Mouse (Mus musculus) liver, embryonic 14.5 days (tissue): Measurements from ENCODE around the gene Rbms3. TPM values are rescaled to one million over a fixed set of nuclear protein-coding genes. Genes with fewer than 3 reads are reported as not detected.

Experiments used
- ATAC-seq: fragments of 200-750 bp; cut with Nextera tagmentation; 2 replicates; pipeline ENCODE4 v1.8.0; 2017; ENCODE audit warnings: moderate number of reproducible peaks, mild to moderate bottlenecking, moderate library complexity; ENCODE audit not compliant: insufficient read depth
- DNase-seq, 3 experiments: peaks; one replicate each; pipeline ENCODE4 v3.0.0-alpha.2; 2012 to 2013; ENCODE audit warnings: low read depth in 3 of 3, low spot score in 3 of 3
- H3K27ac ChIP-seq: fragments of 300-500 bp; sonication (generic); 2 replicates; pipeline ENCODE4 v1.5.1; 2014; ENCODE audit warnings: moderate library complexity, mild to moderate bottlenecking, control low read depth, inconsistent platforms
- H3K27me3 ChIP-seq: fragments of 300-500 bp; sonication (generic); 2 replicates; pipeline ENCODE4 v1.6.1; 2014; ENCODE audit warnings: mild to moderate bottlenecking, low read length, moderate library complexity; ENCODE audit not compliant: control insufficient read depth, insufficient read depth
- H3K36me3 ChIP-seq: fragments of 300-500 bp; sonication (generic); replicated peaks from 2 replicates; pipeline ENCODE4 v1.6.1; 2014; ENCODE audit warnings: low read depth; ENCODE audit not compliant: control insufficient read depth, insufficient read depth
- H3K4me1 ChIP-seq, 2 experiments: fragments of 200-500 bp in 1 of 2; fragments of 300-500 bp in 1 of 2; sonication (generic) in 1 of 2; replicated peaks; 2 replicates each; pipeline ENCODE4 v1.6.1; 2012 to 2014; ENCODE audit warnings: antibody characterized with exemption in 1 of 2, inconsistent platforms in 1 of 2, low read length in 1 of 2; ENCODE audit not compliant: control insufficient read depth in 2 of 2, insufficient read depth in 2 of 2
- H3K4me2 ChIP-seq: fragments of 300-500 bp; sonication (generic); 2 replicates; pipeline ENCODE4 v1.6.1; 2014; ENCODE audit warnings: low read depth, mild to moderate bottlenecking, control low read depth, moderate library complexity
- H3K4me3 ChIP-seq, 2 experiments: fragments of 200-500 bp in 1 of 2; fragments of 300-500 bp in 1 of 2; sonication (generic) in 1 of 2; 2 replicates each; pipeline ENCODE4 v1.5.1; 2012 to 2014; ENCODE audit warnings: low read depth in 2 of 2, low read length in 2 of 2, mild to moderate bottlenecking in 2 of 2, control low read depth in 1 of 2, inconsistent platforms in 1 of 2, moderate library complexity in 1 of 2; ENCODE audit not compliant: insufficient read depth in 1 of 2
- H3K9ac ChIP-seq: fragments of 300-500 bp; sonication (generic); replicated peaks from 2 replicates; pipeline ENCODE4 v1.6.1; 2014; ENCODE audit warnings: mild to moderate bottlenecking, control low read depth, moderate library complexity
- H3K9me3 ChIP-seq: fragments of 300-500 bp; sonication (generic); 2 replicates; pipeline ENCODE4 v1.6.1; 2016; ENCODE audit warnings: low read length, mixed read lengths; ENCODE audit not compliant: control insufficient read depth
- CTCF ChIP-seq: IDR thresholded peaks from 2 replicates; pipeline ENCODE4 v1.5.1; 2016; ENCODE audit warnings: antibody characterized with exemption, low read depth, control low read depth
- EP300 ChIP-seq: IDR thresholded peaks from 2 replicates; pipeline ENCODE4 v1.6.1; 2016; ENCODE audit warnings: antibody characterized with exemption, low read depth
- WGBS: fragments of 180-500 bp; shearing (Covaris S2); extraction: QIAGEN DNeasy Blood & Tissue Kit; methylation state at CpG from one replicate; pipeline ENCODE4 v1.1.7; 2014; ENCODE audit not compliant: insufficient replicate concordance; 5-methylcytosine and 5-hydroxymethylcytosine counted together
- polyA plus RNA-seq, 2 experiments: library from polyadenylated mRNA; depleted of rRNA in 1 of 2; stranded (reverse) in 1 of 2; unstranded in 1 of 2; fragments of >200 nt; fragmentation: Nextera tagmentation in 1 of 2; extraction: Ambion mirVana in 1 of 2; gene quantifications; 2 replicates each; pipeline versions ENCODE4 v1.2.1 to v1.2.3; 2012 to 2014

Gene Rbms3
- polyA plus RNA-seq, 2 experiments, result 0.88 to 2.4 TPM

DNA sequence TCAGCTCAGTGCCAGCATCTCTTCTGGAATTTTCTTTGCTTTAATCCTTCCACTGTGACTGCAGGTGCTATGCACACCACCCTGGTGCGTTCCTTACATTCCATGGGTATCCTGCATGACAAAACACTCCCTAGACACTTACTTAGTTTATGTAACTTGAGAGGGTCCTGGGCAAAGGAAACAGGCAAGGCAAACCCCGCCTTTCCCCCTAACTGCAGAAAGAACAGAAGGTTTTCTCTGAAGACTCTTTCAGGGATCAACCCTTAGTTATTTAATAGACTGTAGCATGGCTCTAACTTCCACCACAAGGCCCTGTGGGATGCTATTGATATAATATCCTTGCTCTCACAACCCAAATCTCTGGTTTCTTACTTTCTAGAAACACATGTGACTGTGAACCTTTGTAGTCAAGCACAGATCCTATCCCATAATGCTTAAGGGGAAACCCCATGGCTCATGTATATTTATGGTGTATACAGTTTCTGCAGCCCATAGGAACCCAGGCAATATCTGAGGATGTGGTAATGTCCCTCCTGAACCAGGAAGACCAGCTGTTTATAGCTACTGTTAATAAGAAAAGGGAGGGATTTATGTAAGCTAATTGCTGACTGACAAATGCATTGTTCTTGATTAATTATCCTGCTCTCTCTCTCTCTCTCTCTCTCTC, 557.1 kb downstream of the Rbms3 start:
- no peak overlapping the region for H3K4me3 ChIP-seq
- no peak for ATAC-seq
- WGBS, result 34% methylated on average over 2 of the region's 2 CpGs
- TF ChIP-seq CTCF (no peak), EP300 (no peak)
- H3K4me2 ChIP-seq, result no peak overlapping the region
- H3K9me3 ChIP-seq, result no peaks in the 10 kb centered on the region
- DNase-seq, result no peak
- no peaks in the 10 kb centered on the region for H3K27me3 ChIP-seq
- H3K36me3 ChIP-seq, result no peaks in the 10 kb centered on the region
- no peak overlapping the region for H3K9ac ChIP-seq
- no peak overlapping the region for H3K27ac ChIP-seq
- peaks cover 0 to 4% of the 10 kb centered on the region in 2 experiments; a peak in 1 of 4 replicates for H3K4me1 ChIP-seq

DNA sequence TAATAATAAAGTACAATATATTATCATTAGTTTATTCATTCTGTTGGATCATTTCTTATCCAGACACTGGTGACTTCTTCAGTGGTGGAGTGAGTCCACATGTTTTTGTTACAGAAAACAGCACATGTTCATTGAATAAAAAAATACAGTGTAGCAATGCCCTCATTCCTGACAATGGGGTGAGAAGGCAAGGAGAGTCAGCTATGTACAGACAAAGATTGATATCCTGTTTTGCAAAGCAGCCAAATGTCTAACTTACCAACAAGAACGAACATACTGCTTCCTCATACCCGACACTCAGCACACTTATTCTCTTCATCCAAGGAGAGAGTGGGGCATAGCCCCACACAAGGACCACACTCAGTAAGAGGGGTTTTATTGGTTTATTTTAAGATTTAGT, 559.1 kb downstream of the Rbms3 start:
- ATAC-seq (no peak), DNase-seq (no peak)
- Histone ChIP-seq H3K27me3 (no peaks in the 10 kb centered on the region), H3K4me3 (no peak overlapping the region), H3K9me3 (no peaks in the 10 kb centered on the region), H3K36me3 (no peaks in the 10 kb centered on the region), H3K27ac (no peak overlapping the region), H3K4me2 (no peak overlapping the region), H3K4me1 (no peaks in the 10 kb centered on the region), H3K9ac (no peak overlapping the region)
- TF ChIP-seq EP300 (no peak), CTCF (no peak)
- WGBS, result 43% methylated on average over 2 of the region's 2 CpGs

DNA sequence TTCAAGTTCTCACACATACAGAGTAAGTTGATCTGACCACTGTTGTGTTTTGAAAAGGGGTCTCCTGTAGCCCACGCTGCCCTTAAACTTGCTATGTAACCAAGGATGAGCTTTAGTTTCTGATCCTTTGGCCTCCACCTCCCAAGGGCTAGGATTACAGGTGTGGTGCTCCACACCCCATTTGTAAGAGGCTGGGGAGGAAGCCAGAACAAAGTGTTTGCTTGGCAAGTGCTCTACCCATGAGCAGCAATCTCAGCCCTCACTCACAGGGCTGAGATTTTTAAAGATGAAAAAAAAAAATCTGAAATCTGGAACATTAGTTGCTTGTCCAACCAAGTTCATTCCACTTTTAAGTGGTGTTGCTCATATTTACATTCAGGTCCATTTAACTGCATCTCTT, 560.5 kb downstream of the Rbms3 start:
- H3K4me2 ChIP-seq, result no peak overlapping the region
- WGBS, result 69% methylated on average over 1 of the region's 1 CpGs
- no peaks in the 10 kb centered on the region for H3K4me1 ChIP-seq
- H3K4me3 ChIP-seq, result no peak overlapping the region
- no peak overlapping the region for H3K27ac ChIP-seq
- no peak overlapping the region for H3K9ac ChIP-seq
- DNase-seq (no peak), ATAC-seq (no peak)
- H3K9me3 ChIP-seq, result no peaks in the 10 kb centered on the region
- H3K36me3 ChIP-seq, result no peaks in the 10 kb centered on the region
- no peak for TF ChIP-seq CTCF
- no peak for TF ChIP-seq EP300
- H3K27me3 ChIP-seq, result no peaks in the 10 kb centered on the region

- Histone ChIP-seq H3K4me3 (no peak overlapping the region), H3K9me3 (no peaks in the 10 kb centered on the region), H3K36me3 (no peaks in the 10 kb centered on the region), H3K9ac (no peak overlapping the region), H3K4me1 (no peaks in the 10 kb centered on the region), H3K4me2 (no peak overlapping the region), H3K27me3 (no peaks in the 10 kb centered on the region), H3K27ac (no peak overlapping the region)
- no peak for TF ChIP-seq EP300
- TF ChIP-seq CTCF, result no peak
- no peak for ATAC-seq
- WGBS, result 65% methylated on average over 11 of the region's 11 CpGs
- DNase-seq, result no peak
Measured at GRCm38 (mm10) chr9:117067703-117068419, 561.9 kb downstream of the Rbms3 start.

DNA sequence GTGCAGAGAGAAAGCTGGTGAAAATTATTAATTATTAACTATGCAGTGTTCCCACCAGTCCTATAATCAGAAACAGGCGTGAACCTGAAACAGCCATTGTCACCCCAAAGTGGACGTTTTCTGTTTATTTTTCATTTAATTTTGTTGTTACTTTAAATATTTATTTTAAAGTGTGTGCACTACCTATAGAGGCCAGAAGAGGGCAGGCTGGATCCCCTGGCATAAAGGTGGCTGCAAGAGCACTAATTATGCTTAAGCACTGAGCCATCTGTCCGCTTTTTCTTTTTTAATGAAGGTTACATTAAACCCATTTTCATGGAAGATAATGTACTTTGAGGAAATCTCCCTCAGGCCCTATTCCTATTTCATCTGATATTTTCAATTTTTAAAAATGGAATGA, 563.2 kb downstream of the Rbms3 start:
- ATAC-seq (no peak), DNase-seq (no peak)
- H3K36me3 ChIP-seq, result no peaks in the 10 kb centered on the region
- 52% methylated on average over 3 of the region's 3 CpGs for WGBS
- no peak overlapping the region for H3K9ac ChIP-seq
- H3K4me3 ChIP-seq, result no peak overlapping the region
- no peaks in the 10 kb centered on the region for H3K4me1 ChIP-seq
- TF ChIP-seq EP300 (no peak), CTCF (peak; percentile 10; the same call in 1 of the 2 replicates)
- no peaks in the 10 kb centered on the region for H3K27me3 ChIP-seq
- no peaks in the 10 kb centered on the region for H3K9me3 ChIP-seq
- H3K27ac ChIP-seq, result no peak overlapping the region
- H3K4me2 ChIP-seq, result no peak overlapping the region
